Mouse (Mus musculus): ENCODE results near the gene C2cd6. TPM values are rescaled to one million over a fixed set of nuclear protein-coding genes. Genes with fewer than 3 reads are reported as not detected.

C2cd6 gene
- polyA plus RNA-seq (2017; shearing (Covaris generic)) = not detected

GRCm38 (mm10) chr1:59094705-59095104 lies at the start of gene C2cd6:
TSS of gene C2cd6 (minus strand) at chr1:59094900.

GRCm38 (mm10) chr1:59119720-59120457 lies 25.2 kb upstream of the C2cd6 start, which contains the start of gene Tmem237:
TSS of gene Tmem237 (minus strand) at chr1:59120408.

Other genes starting within 250 kb of the C2cd6 start
- gene Trak2, start 121.5 kb downstream of the C2cd6 start, polyA plus RNA-seq (2017; shearing (Covaris generic)) = 44.4 TPM
- 31.0 TPM for gene Stradb, start 121.4 kb downstream of the C2cd6 start, polyA plus RNA-seq (2017; shearing (Covaris generic))
- gene Tmem237, start 25.5 kb upstream of the C2cd6 start, polyA plus RNA-seq (2017; shearing (Covaris generic)) = 13.2 TPM
- not detected for gene Mpp4, start 68.5 kb upstream of the C2cd6 start, polyA plus RNA-seq (2017; shearing (Covaris generic))
- gene Als2, start 142.3 kb upstream of the C2cd6 start, polyA plus RNA-seq (2017; shearing (Covaris generic)) = 14.6 TPM
- not detected for gene Cdk15, start 162.0 kb upstream of the C2cd6 start, polyA plus RNA-seq (2017; shearing (Covaris generic))